In the genomic region with DNA sequence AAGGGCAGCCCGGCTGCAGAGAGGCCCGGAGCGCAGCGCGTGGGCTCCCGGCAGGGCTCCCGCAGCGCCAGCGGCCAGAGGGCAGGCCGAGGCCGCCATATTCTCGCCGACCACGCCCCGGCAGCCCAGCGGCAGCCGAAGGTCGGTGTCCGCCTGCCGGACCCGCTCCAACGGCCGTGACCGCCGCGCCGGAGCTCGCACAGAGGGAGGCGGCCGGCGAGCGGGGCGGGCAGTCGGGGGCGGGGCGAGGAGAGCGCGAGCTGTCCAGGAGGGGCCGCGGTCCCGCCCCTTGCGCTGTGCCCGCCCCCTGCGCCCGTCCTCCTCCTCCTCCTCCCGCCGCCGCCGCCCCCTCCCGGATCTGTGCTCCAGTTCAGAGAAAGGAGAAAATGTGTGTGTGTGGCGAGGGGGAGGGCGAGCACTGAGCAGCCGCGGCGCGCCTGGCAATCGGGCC, we compare ENCODE assay signal across 8 mouse cellular contexts. TPM values are rescaled to one million over a fixed set of nuclear protein-coding genes. Genes with fewer than 3 reads are reported as not detected.
DNase-seq lines count a peak whose midpoint lies in the region; ATAC-seq lines count a peak whose summit lies in the region.

No protein-coding gene starts in this region.

- peak overlapping the region; percentile 94 for H3K4me3 ChIP-seq in hindbrain, embryonic 14.5 days (replicated peaks; ENCODE audit: low read length)

- WGBS in hindbrain, embryonic 14.5 days = under 1% methylated on average over 32 of the region's 57 CpGs

- peak; percentile 92 for ATAC-seq in hindbrain, embryonic 14.5 days (ENCODE audit: low FRiP score)

- peaks cover 32% of the 10 kb centered on the region for H3K4me1 ChIP-seq in hindbrain, embryonic 14.5 days (replicated peaks; ENCODE audit: control insufficient read depth, insufficient read depth, low read length)

- DNase-seq in R1 (ENCODE audit: low read depth, low spot score) = peak; percentile 87
- DNase-seq in cerebellum, postnatal 14 days = peak; percentile 95
- DNase-seq in frontal cortex, postnatal 25 days (ENCODE audit: low spot score in 2 of 2) = peak; percentile 61 to 80
- peak; percentile 85 for DNase-seq in hindbrain, embryonic 14.5 days (ENCODE audit: low spot score)
- peak; percentile 85 to 91 for DNase-seq in left cerebral cortex, adult 18-20 months (ENCODE audit: low spot score in 2 of 2)
- peak; percentile 94 to 96 for DNase-seq in lung, postnatal 4 days
- DNase-seq in retina, postnatal 7 days (ENCODE audit: low read depth, low spot score) = peak; percentile 79
- peak; percentile 76 to 88 for DNase-seq in urinary bladder, adult 18-20 months (ENCODE audit: low spot score in 2 of 2)

- no peaks in the 10 kb centered on the region for H3K36me3 ChIP-seq in hindbrain, embryonic 14.5 days (replicated peaks; ENCODE audit: control insufficient read depth, insufficient read depth)

- H3K9me3 ChIP-seq in hindbrain, embryonic 14.5 days (ENCODE audit: control insufficient read depth, low read length) = no peaks in the 10 kb centered on the region

- peak overlapping the region; percentile 100 for H3K27ac ChIP-seq in hindbrain, embryonic 14.5 days

- no peaks in the 10 kb centered on the region for H3K27me3 ChIP-seq in hindbrain, embryonic 14.5 days (ENCODE audit: control insufficient read depth, insufficient read depth, low read length)

- peak overlapping the region; percentile 86 for H3K4me2 ChIP-seq in hindbrain, embryonic 14.5 days (replicated peaks)

- peak overlapping the region; percentile 99 for H3K9ac ChIP-seq in hindbrain, embryonic 14.5 days

RNA-seq across cellular contexts. Expression of a gene that starts 0.3 kb away (rescaled TPM):
- 48.4 and 53.0 TPM in 2 replicates for polyA plus RNA-seq in hindbrain, embryonic 14.5 days (2014; fragmentation: Nextera tagmentation; extraction: Ambion mirVana)
- total RNA-seq in left cerebral cortex, adult 18-20 months (2021) = 100 to 1,000 TPM; 156 to 160 TPM

Comparison
In these comparisons a context has a peak if more than half of its experiments do, and no peak if none do; other contexts are left out.
1. Peak in every context shown above with its lines: DNase-seq, ATAC-seq, H3K4me3 ChIP-seq and H3K27ac ChIP-seq.